Mouse (Mus musculus): ENCODE results near the gene Adarb2. TPM values are rescaled to one million over a fixed set of nuclear protein-coding genes. Genes with fewer than 3 reads are reported as not detected.

Gene Adarb2
- total and polyA plus RNA-seq, 3 experiments = not detected

DNA sequence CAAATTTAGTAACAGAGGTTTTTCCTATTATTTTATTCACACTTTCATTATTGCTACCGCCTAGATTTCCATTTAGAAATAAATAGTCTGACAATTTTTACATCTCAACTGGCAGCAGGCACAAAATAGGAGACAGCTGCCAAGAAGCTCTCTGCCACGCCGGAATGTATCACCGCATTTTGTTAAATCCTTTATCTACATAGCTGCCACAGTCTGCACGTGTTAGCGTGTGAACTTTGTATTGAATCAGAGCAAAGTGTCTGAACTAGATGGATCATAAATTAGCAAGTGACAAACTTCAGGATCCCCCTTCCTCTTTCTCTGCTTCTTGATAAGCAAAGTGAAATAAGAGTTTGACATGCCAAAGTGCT is 395.0 kb downstream of the Adarb2 start:
- dilution Hi-C loops (cut with MboI; ENCODE audit: extremely low pct_ligation_motif_present, extremely low pct_unique_long_range_greater_than_20kb, low sequenced_read_pairs) (no loop called here), in situ Hi-C loops (cut with MboI; ENCODE audit: low pct_ligation_motif_present, low pct_unique_long_range_greater_than_20kb, low sequenced_read_pairs) (no loop called here)
- Histone ChIP-seq H3K4me1 (ENCODE audit: control insufficient read depth in 1 of 2, insufficient read depth in 2 of 2) (peaks cover 0 to 7% of the 10 kb centered on the region in 2 experiments; a peak in 2 of 4 replicates), H3K27me3 (replicated peaks) (no peaks in the 10 kb centered on the region), H3K4me2 (ENCODE audit: insufficient read depth, low read depth, poor library complexity, severe bottlenecking) (no peak overlapping the region), H3K9me3 (replicated peaks; ENCODE audit: low read length) (no peaks in the 10 kb centered on the region), H3K9ac (ENCODE audit: insufficient read depth, low read depth) (no peak overlapping the region), H3K4me3 (replicated peaks in 1 of 3; ENCODE audit: low read depth in 2 of 3, low read length in 2 of 3, poor library complexity in 1 of 3) (no peak overlapping the region), H3K79me2 (replicated peaks; ENCODE audit: control insufficient read depth, extremely low read depth, insufficient read depth, poor library complexity, severe bottlenecking) (no peaks in the 10 kb centered on the region), H3K36me3 (replicated peaks in 1 of 2; ENCODE audit: control insufficient read depth in 1 of 2, insufficient read depth in 1 of 2, low read length in 1 of 2) (no peaks in the 10 kb centered on the region), H3K27ac (ENCODE audit: insufficient read depth, low read depth) (no peak overlapping the region)
- TF ChIP-seq ZNF384 (IDR thresholded peaks at IDR 0.05; ENCODE audit: low read depth, low read length) (no peak), TCF12 (IDR thresholded peaks at IDR 0.05; ENCODE audit: low read depth, low read length) (no peak), HCFC1 (IDR thresholded peaks at IDR 0.05; ENCODE audit: low read depth, low read length) (no peak)
- no peak for DNase-seq (ENCODE audit: extremely low read depth)

DNA sequence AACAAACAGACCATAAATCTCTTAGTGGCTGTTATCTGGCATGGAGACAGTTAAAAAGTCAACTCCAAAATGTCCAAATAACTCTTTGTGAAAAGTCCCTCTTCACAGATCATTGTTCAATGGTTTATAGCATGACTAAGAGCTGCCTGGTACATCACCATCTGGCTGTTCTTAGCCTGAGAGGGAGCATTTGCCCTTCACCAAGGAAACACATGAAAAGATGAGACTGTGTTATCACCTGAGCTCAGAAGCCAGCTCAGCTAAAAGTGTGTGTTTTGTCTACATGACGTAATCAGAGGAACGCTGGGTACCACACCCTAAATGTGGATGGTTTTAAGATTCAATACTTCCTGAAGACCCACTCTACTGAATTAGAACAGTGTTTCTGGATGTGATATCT is 403.0 kb downstream of the Adarb2 start:
- no peak overlapping the region for H3K27ac ChIP-seq (ENCODE audit: insufficient read depth, low read depth)
- dilution Hi-C loops (cut with MboI; ENCODE audit: extremely low pct_ligation_motif_present, extremely low pct_unique_long_range_greater_than_20kb, low sequenced_read_pairs) (no loop called here), in situ Hi-C loops (cut with MboI; ENCODE audit: low pct_ligation_motif_present, low pct_unique_long_range_greater_than_20kb, low sequenced_read_pairs) (no loop called here)
- no peaks in the 10 kb centered on the region for H3K36me3 ChIP-seq (replicated peaks in 1 of 2; ENCODE audit: control insufficient read depth in 1 of 2, insufficient read depth in 1 of 2, low read length in 1 of 2)
- TF ChIP-seq ZC3H11A (IDR thresholded peaks at IDR 0.05; ENCODE audit: low read depth, low read length) (no peak), MAX (IDR thresholded peaks at IDR 0.05; ENCODE audit: low read length) (no peak), SIN3A (IDR thresholded peaks at IDR 0.05; ENCODE audit: low read length) (no peak), MXI1 (IDR thresholded peaks at IDR 0.05; ENCODE audit: low read depth, low read length) (no peak), JUND (conservative IDR thresholded peaks at IDR 0.05; ENCODE audit: low read depth, low read length) (no peak), TCF12 (IDR thresholded peaks at IDR 0.05; ENCODE audit: low read depth, low read length) (no peak), CTCF (conservative IDR thresholded peaks at IDR 0.05 in 1 of 2, IDR thresholded peaks at IDR 0.05 in 1 of 2; ENCODE audit: low read depth in 2 of 2, low read length in 2 of 2) (no peak), RAD21 (IDR thresholded peaks at IDR 0.05; ENCODE audit: low read depth, low read length) (no peak), GABPA (IDR thresholded peaks at IDR 0.05; ENCODE audit: insufficient replicate concordance, low read depth, low read length) (no peak), RCOR1 (conservative IDR thresholded peaks at IDR 0.05; ENCODE audit: low read depth, low read length) (no peak), ZMIZ1 (IDR thresholded peaks at IDR 0.05; ENCODE audit: low read depth, low read length) (no peak), HCFC1 (IDR thresholded peaks at IDR 0.05; ENCODE audit: low read depth, low read length) (no peak), BHLHE40 (IDR thresholded peaks at IDR 0.05; ENCODE audit: low read depth, low read length) (no peak), MAFK (IDR thresholded peaks at IDR 0.05; ENCODE audit: insufficient replicate concordance, low read length) (no peak), PAX5 (IDR thresholded peaks at IDR 0.05; ENCODE audit: low read length) (no peak), CHD2 (IDR thresholded peaks at IDR 0.05; ENCODE audit: low read length) (no peak), E2F4 (IDR thresholded peaks at IDR 0.05; ENCODE audit: insufficient replicate concordance, low read depth, low read length) (no peak), ZKSCAN1 (IDR thresholded peaks at IDR 0.05; ENCODE audit: borderline replicate concordance, low read depth, low read length) (no peak)
- H3K27me3 ChIP-seq (replicated peaks) = no peaks in the 10 kb centered on the region
- no peak for DNase-seq (ENCODE audit: extremely low read depth)
- H3K79me2 ChIP-seq (replicated peaks; ENCODE audit: control insufficient read depth, extremely low read depth, insufficient read depth, poor library complexity, severe bottlenecking) = no peaks in the 10 kb centered on the region
- H3K9ac ChIP-seq (ENCODE audit: insufficient read depth, low read depth) = no peak overlapping the region
- no peaks in the 10 kb centered on the region for H3K9me3 ChIP-seq (replicated peaks; ENCODE audit: low read length)
- H3K4me1 ChIP-seq (ENCODE audit: control insufficient read depth in 1 of 2, insufficient read depth in 2 of 2) = no peaks in the 10 kb centered on the region
- no peak overlapping the region for H3K4me2 ChIP-seq (ENCODE audit: insufficient read depth, low read depth, poor library complexity, severe bottlenecking)
- no peak overlapping the region for H3K4me3 ChIP-seq (replicated peaks in 1 of 3; ENCODE audit: low read depth in 2 of 3, low read length in 2 of 3, poor library complexity in 1 of 3)
